Mouse (Mus musculus) central nervous system, embryonic 14 days (tissue): ENCODE data around the gene Tfr2. TPM values are rescaled to one million over a fixed set of nuclear protein-coding genes. Genes with fewer than 3 reads are reported as not detected.

Source experiments
- polyA plus RNA-seq: library from polyadenylated mRNA; depleted of rRNA; stranded (reverse); fragments of >200 nt; gene quantifications from 2 replicates; pipeline ENCODE4 v1.2.3, GENCODE M21; 2012; rRNA removed

Gene Tfr2
- 8.2 and 9.8 TPM in 2 replicates for polyA plus RNA-seq

DNA sequence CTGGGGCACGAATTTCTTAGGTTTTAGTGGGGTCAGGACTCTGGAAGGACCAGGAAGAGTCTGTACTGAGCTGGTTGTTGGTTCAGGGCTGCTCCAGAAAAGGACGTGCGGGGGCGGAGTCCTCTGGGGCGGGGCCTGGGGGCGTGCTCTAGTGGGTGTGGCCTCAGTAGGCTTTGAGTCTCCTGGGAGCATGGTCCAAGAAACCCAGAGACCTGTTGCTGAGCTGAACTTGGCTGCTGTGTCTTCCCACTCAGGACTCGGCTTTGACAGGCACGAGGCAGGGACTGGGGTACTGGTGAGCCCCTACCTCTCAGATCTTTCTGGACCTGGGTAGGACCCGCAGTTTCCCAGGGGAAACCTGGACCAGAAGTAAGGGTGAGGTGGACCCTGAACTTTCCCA is at the start of gene Tfr2:
Tfr2 (plus strand) TSS at position 176 of the 400 bp plus-strand sequence.

GRCm38 (mm10) chr5:137533117-137533827 is 36.4 kb upstream of the Tfr2 start, which contains the start of the genes Epo and Gnb2:
Gene Epo (minus strand): TSS chr5:137533242.
Gene Gnb2 (minus strand): TSS chr5:137533510.

GRCm38 (mm10) chr5:137553411-137553837 is 16.2 kb upstream of the Tfr2 start, which contains the start of gene Actl6b:
Gene Actl6b (plus strand): TSS chr5:137553517.

DNA sequence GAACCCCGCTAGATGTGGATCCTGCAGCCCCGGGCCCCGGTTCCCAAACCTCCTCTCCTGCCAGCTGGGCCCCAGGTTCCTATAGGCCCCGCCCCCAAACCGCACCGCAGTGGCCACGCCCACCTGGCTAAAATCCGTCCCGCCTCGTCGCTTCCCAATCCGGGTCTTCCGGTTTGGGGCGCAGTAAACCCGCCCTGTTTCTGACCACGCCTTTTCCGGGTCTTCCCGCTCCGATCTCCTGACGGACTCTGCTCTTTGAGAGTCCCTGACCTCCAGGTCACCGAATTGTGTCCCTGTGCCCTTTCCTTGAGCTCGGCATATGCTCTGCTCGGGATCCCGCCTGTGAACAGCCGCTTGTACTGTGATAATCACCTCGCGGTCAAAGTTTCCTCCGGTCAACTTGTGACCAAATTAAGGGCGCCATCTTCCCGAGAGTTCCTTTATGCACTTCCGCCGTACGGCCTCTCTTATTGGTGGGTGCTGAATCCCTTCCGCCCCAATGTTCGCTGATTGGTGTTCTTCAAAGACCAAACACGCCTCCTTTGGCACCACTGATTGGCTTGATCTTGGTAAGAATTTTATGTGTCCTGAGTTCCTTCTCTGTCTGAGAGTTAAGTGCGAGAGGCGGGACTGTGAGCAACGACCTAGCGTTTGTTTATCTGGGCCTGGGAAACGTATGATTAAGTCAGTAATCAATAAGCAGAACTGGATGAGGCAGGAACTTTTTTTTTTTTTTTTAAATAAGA is 31.2 kb downstream of the Tfr2 start, which contains the start of gene Mospd3:
Mospd3 (minus strand) TSS at position 440 of the 746 bp plus-strand sequence.

GRCm38 (mm10) chr5:137613550-137613949 is 43.9 kb downstream of the Tfr2 start, which contains the start of gene Pcolce:
Gene Pcolce (minus strand): TSS chr5:137613784.

GRCm38 (mm10) chr5:137628498-137629305 is 59.1 kb downstream of the Tfr2 start, which contains the start of the genes Fbxo24, Lrch4 and Gm20605:
Gene Fbxo24 (minus strand): TSS chr5:137629002.
Gene Lrch4 (plus strand): TSS chr5:137629121.
Gene Gm20605 (plus strand): TSS chr5:137629175.

Other genes with a start within 250 kb of the Tfr2 start
- 27.5 and 30.6 TPM in 2 replicates for gene Slc12a9, start 236.2 kb upstream of the Tfr2 start, polyA plus RNA-seq
- gene Ephb4, start 219.7 kb upstream of the Tfr2 start, polyA plus RNA-seq: 17.8 and 30.7 TPM in 2 replicates
- 0.26 and 0.64 TPM in 2 replicates for gene Zan, start 92.8 kb upstream of the Tfr2 start, polyA plus RNA-seq
- 63.7 and 67.0 TPM in 2 replicates for gene Pop7, start 67.3 kb upstream of the Tfr2 start, polyA plus RNA-seq
- 56.8 and 62.1 TPM in 2 replicates for gene Gigyf1, start 51.3 kb upstream of the Tfr2 start, polyA plus RNA-seq
- not detected in 2 replicates for gene Epo, start 36.6 kb upstream of the Tfr2 start, polyA plus RNA-seq
- 859 and 883 TPM in 2 replicates for gene Gnb2, start 36.3 kb upstream of the Tfr2 start, polyA plus RNA-seq
- 237 and 255 TPM in 2 replicates for gene Actl6b, start 16.3 kb upstream of the Tfr2 start, polyA plus RNA-seq
- gene Mospd3, start 31.2 kb downstream of the Tfr2 start, polyA plus RNA-seq: 68.3 and 78.4 TPM in 2 replicates
- 30.6 and 64.8 TPM in 2 replicates for gene Pcolce, start 43.9 kb downstream of the Tfr2 start, polyA plus RNA-seq
- gene Fbxo24, start 59.2 kb downstream of the Tfr2 start, polyA plus RNA-seq: 0.23 and 0.26 TPM in 2 replicates
- gene Lrch4, start 59.3 kb downstream of the Tfr2 start, polyA plus RNA-seq: 22.0 and 23.5 TPM in 2 replicates
- gene Gm20605, start 59.3 kb downstream of the Tfr2 start, polyA plus RNA-seq: 16.1 and 17.9 TPM in 2 replicates
- 35.2 and 37.5 TPM in 2 replicates for gene Sap25, start 71.5 kb downstream of the Tfr2 start, polyA plus RNA-seq
- 0.06 and 0.13 TPM in 2 replicates for gene Irs3, start 75.9 kb downstream of the Tfr2 start, polyA plus RNA-seq
- gene Agfg2, start 114.9 kb downstream of the Tfr2 start, polyA plus RNA-seq: 16.9 and 19.4 TPM in 2 replicates
- 165 and 183 TPM in 2 replicates for gene Nyap1, start 171.8 kb downstream of the Tfr2 start, polyA plus RNA-seq
- 57.8 and 66.5 TPM in 2 replicates for gene Tsc22d4, start 175.9 kb downstream of the Tfr2 start, polyA plus RNA-seq
- 55.5 and 66.0 TPM in 2 replicates for gene Ppp1r35, start 209.0 kb downstream of the Tfr2 start, polyA plus RNA-seq
- gene Mepce, start 217.8 kb downstream of the Tfr2 start, polyA plus RNA-seq: 36.2 and 40.2 TPM in 2 replicates
- 11.3 and 14.0 TPM in 2 replicates for gene Zcwpw1, start 218.0 kb downstream of the Tfr2 start, polyA plus RNA-seq